ENCODE assay signal across 9 mouse cellular contexts in genomic region chr10:19356071-19356583, GRCm38 (mm10). TPM values are rescaled to one million over a fixed set of nuclear protein-coding genes. Genes with fewer than 3 reads are reported as not detected.
DNase-seq lines count a peak whose midpoint lies in the region; ATAC-seq and TF ChIP-seq lines count a peak whose summit lies in the region.
"Had no signal": no experiment of that assay in that cellular context is flagged by ENCODE, and none has a peak within 500 bp of the region (broad histone marks: within the 10 kb centered on the region; RNA-seq: fewer than 3 reads in every experiment).

Olig3 (plus strand) TSS chr10:19356533.

- no peak for TF ChIP-seq POLR2A in limb, embryonic 14.5 days (IDR thresholded peaks at IDR 0.05; ENCODE audit: borderline replicate concordance, extremely low read depth, insufficient read depth, insufficient read length)

- 2% methylated on average over 9 of the region's 9 CpGs for WGBS in lung, embryonic 16.5 days
- 3% methylated on average over 9 of the region's 9 CpGs for WGBS in embryonic facial prominence, embryonic 15.5 days
- 3% methylated on average over 9 of the region's 9 CpGs for WGBS in limb, embryonic 14.5 days

- no peak within 1 kb of the TSS for H3K4me2 ChIP-seq in lung, embryonic 16.5 days (ENCODE audit: low read depth, low read length)
- peak within 1 kb of the TSS; percentile 24; the same call in 1 of the 2 replicates for H3K4me2 ChIP-seq in embryonic facial prominence, embryonic 15.5 days (replicated peaks)
- H3K4me2 ChIP-seq in limb, embryonic 14.5 days (replicated peaks; ENCODE audit: low read depth, low read length, severe bottlenecking): 0 out of 2 replicates have a peak within 1 kb of the TSS, but pooled peaks have one; percentile 6

- 0 out of 2 replicates have a peak within 1 kb of the TSS, but pooled peaks have one; percentile 4 for H3K4me3 ChIP-seq in lung, embryonic 16.5 days (ENCODE audit: low read length)
- H3K4me3 ChIP-seq in embryonic facial prominence, embryonic 15.5 days (replicated peaks): peak within 1 kb of the TSS; percentile 16
- peak within 1 kb of the TSS; percentile 21 for H3K4me3 ChIP-seq in limb, embryonic 14.5 days (replicated peaks; ENCODE audit: low read length)
- no peak within 1 kb of the TSS for H3K4me3 ChIP-seq in gastrocnemius, adult 2 months

- no peaks in the 10 kb centered on the region for H3K9me3 ChIP-seq in lung, embryonic 16.5 days (ENCODE audit: control insufficient read depth, low read length)
- H3K9me3 ChIP-seq in embryonic facial prominence, embryonic 15.5 days (replicated peaks): no peaks in the 10 kb centered on the region
- no peaks in the 10 kb centered on the region for H3K9me3 ChIP-seq in limb, embryonic 14.5 days (ENCODE audit: control insufficient read depth, low read length)

- no peak within 1 kb of the TSS for H3K27ac ChIP-seq in lung, embryonic 16.5 days (ENCODE audit: low read length)
- H3K27ac ChIP-seq in embryonic facial prominence, embryonic 15.5 days (replicated peaks): no peak within 1 kb of the TSS
- H3K27ac ChIP-seq in limb, embryonic 14.5 days (replicated peaks; ENCODE audit: low read depth, low read length): no peak within 1 kb of the TSS
- H3K27ac ChIP-seq in gastrocnemius, adult 2 months: no peak within 1 kb of the TSS

- H3K27me3 ChIP-seq in lung, embryonic 16.5 days (ENCODE audit: control insufficient read depth, insufficient read depth, low read depth, low read length): peaks cover 90% of the 10 kb centered on the region
- H3K27me3 ChIP-seq in embryonic facial prominence, embryonic 15.5 days: peaks cover 97% of the 10 kb centered on the region
- H3K27me3 ChIP-seq in limb, embryonic 14.5 days (ENCODE audit: control insufficient read depth, insufficient read depth, low read length): peaks cover 94% of the 10 kb centered on the region

- ATAC-seq in lung, embryonic 16.5 days (ENCODE audit: low read depth): no peak
- no peak for ATAC-seq in embryonic facial prominence, embryonic 15.5 days (ENCODE audit: insufficient number of reproducible peaks, low FRiP score, low TSS enrichment, low read depth)
- no peak for ATAC-seq in limb, embryonic 14.5 days (ENCODE audit: low FRiP score, low read depth)

- no peak for DNase-seq in lung, postnatal 36 days
- no peak for DNase-seq in limb, embryonic 14.5 days (ENCODE audit: low spot score)
- DNase-seq in thymus, postnatal 25 days: peak; percentile 66
- DNase-seq in gastrocnemius, adult 2 months: no peak
- no peak for DNase-seq in left cerebral cortex, postnatal 10 days (ENCODE audit: extremely low spot score in 1 of 2, low spot score in 2 of 2)
- DNase-seq in layer of hippocampus, postnatal 10 days (ENCODE audit: low spot score in 2 of 2): no peak

- no peaks in the 10 kb centered on the region for H3K4me1 ChIP-seq in lung, embryonic 16.5 days (replicated peaks; ENCODE audit: control insufficient read depth, insufficient read depth, low read length)
- H3K4me1 ChIP-seq in embryonic facial prominence, embryonic 15.5 days: peaks cover 9% of the 10 kb centered on the region
- peaks cover 5% of the 10 kb centered on the region; the same call in 1 of the 2 replicates for H3K4me1 ChIP-seq in limb, embryonic 14.5 days (ENCODE audit: control insufficient read depth, insufficient read depth, low read length)

- no peak for TF ChIP-seq CTCF in gastrocnemius, adult 2 months (IDR thresholded peaks at IDR 0.05)

- H3K36me3 ChIP-seq in lung, embryonic 16.5 days (ENCODE audit: control insufficient read depth, insufficient read depth, low read length): no peaks in the 10 kb centered on the region
- no peaks in the 10 kb centered on the region for H3K36me3 ChIP-seq in embryonic facial prominence, embryonic 15.5 days
- H3K36me3 ChIP-seq in limb, embryonic 14.5 days (ENCODE audit: control insufficient read depth, insufficient read depth, low read length): no peaks in the 10 kb centered on the region

- H3K9ac ChIP-seq in lung, embryonic 16.5 days (ENCODE audit: low read length): no peak within 1 kb of the TSS
- H3K9ac ChIP-seq in embryonic facial prominence, embryonic 15.5 days: no peak within 1 kb of the TSS
- no peak within 1 kb of the TSS for H3K9ac ChIP-seq in limb, embryonic 14.5 days (ENCODE audit: low read depth, low read length, severe bottlenecking)

- intact Hi-C loops in gastrocnemius, adult 2 months (cut with DNase I): no loop called here
- intact Hi-C loops in left cerebral cortex, postnatal 10 days (cut with DNase I): no loop called here

RNA-seq across cellular contexts. Expression of gene Olig3, which starts in this region (rescaled TPM):
- polyA plus RNA-seq in lung, embryonic 16.5 days (2015; fragmentation: Nextera tagmentation; extraction: Ambion mirVana): not detected in 2 replicates
- not detected in 2 replicates for polyA plus RNA-seq in embryonic facial prominence, embryonic 15.5 days (2015; fragmentation: Nextera tagmentation; extraction: Ambion mirVana)
- 0.04 TPM in 1 of 2 replicates, not detected in the other for polyA plus RNA-seq in limb, embryonic 14.5 days (2012; rRNA removed)
- not detected in 2 replicates for polyA plus RNA-seq in limb, embryonic 14.5 days (2014; fragmentation: Nextera tagmentation; extraction: Ambion mirVana)
- not detected for total RNA-seq in gastrocnemius, adult 2 months (2021)
- not detected for total RNA-seq in left cerebral cortex, postnatal 10 days (2021)
- not detected for total RNA-seq in layer of hippocampus, postnatal 10 days (2021)
- total RNA-seq: hematopoietic stem cell, adult 5-6 weeks had no signal
